Mouse (Mus musculus): ENCODE measurements around the gene Map3k1.

Map3k1 gene

GRCm38 (mm10) chr13:111808637-111809465 lies at the start of gene Map3k1:
Gene Map3k1 (minus strand): TSS chr13:111808993.
- DNase-seq (ENCODE audit: low spot score), result peak; percentile 80

- no peak for DNase-seq (ENCODE audit: low spot score)
Measured at GRCm38 (mm10) chr13:111856786-111857455, 48.1 kb upstream of the Map3k1 start.

- DNase-seq (ENCODE audit: low spot score), result no peak
Measured at GRCm38 (mm10) chr13:111856232-111856631, 47.4 kb upstream of the Map3k1 start.

- no peak for DNase-seq (ENCODE audit: low spot score)
Measured at GRCm38 (mm10) chr13:111852451-111853224, 43.8 kb upstream of the Map3k1 start.

GRCm38 (mm10) chr13:111850046-111850837 lies 41.4 kb upstream of the Map3k1 start:
- DNase-seq (ENCODE audit: low spot score), result no peak

GRCm38 (mm10) chr13:111845471-111845870 lies 36.7 kb upstream of the Map3k1 start:
- no peak for DNase-seq (ENCODE audit: low spot score)

- DNase-seq (ENCODE audit: low spot score), result no peak
Measured at GRCm38 (mm10) chr13:111844313-111844712, 35.5 kb upstream of the Map3k1 start.

GRCm38 (mm10) chr13:111835787-111836186 lies 27.0 kb upstream of the Map3k1 start:
- DNase-seq (ENCODE audit: low spot score), result no peak

- no peak for DNase-seq (ENCODE audit: low spot score)
Measured at GRCm38 (mm10) chr13:111834613-111835012, 25.8 kb upstream of the Map3k1 start.

GRCm38 (mm10) chr13:111829473-111829872 lies 20.7 kb upstream of the Map3k1 start:
- DNase-seq (ENCODE audit: low spot score), result no peak

- no peak for DNase-seq (ENCODE audit: low spot score)
Measured at GRCm38 (mm10) chr13:111827481-111827880, 18.7 kb upstream of the Map3k1 start.

GRCm38 (mm10) chr13:111824178-111824577 lies 15.4 kb upstream of the Map3k1 start:
- no peak for DNase-seq (ENCODE audit: low spot score)

GRCm38 (mm10) chr13:111821727-111822375 lies 13.1 kb upstream of the Map3k1 start:
- DNase-seq (ENCODE audit: low spot score), result no peak

GRCm38 (mm10) chr13:111819618-111820385 lies 11.0 kb upstream of the Map3k1 start:
- DNase-seq (ENCODE audit: low spot score), result no peak

GRCm38 (mm10) chr13:111819106-111819505 lies 10.3 kb upstream of the Map3k1 start:
- DNase-seq (ENCODE audit: low spot score), result no peak

- no peak for DNase-seq (ENCODE audit: low spot score)
Measured at GRCm38 (mm10) chr13:111818216-111818903, 9.6 kb upstream of the Map3k1 start.

- DNase-seq (ENCODE audit: low spot score), result no peak
Measured at GRCm38 (mm10) chr13:111817773-111818172, 9.0 kb upstream of the Map3k1 start.

GRCm38 (mm10) chr13:111816431-111816830 lies 7.6 kb upstream of the Map3k1 start:
- DNase-seq (ENCODE audit: low spot score), result no peak

GRCm38 (mm10) chr13:111815486-111815885 lies 6.7 kb upstream of the Map3k1 start:
- DNase-seq (ENCODE audit: low spot score), result no peak

GRCm38 (mm10) chr13:111815017-111815416 lies 6.2 kb upstream of the Map3k1 start:
- DNase-seq (ENCODE audit: low spot score), result no peak

Measured in testis, postnatal 10 days (tissue).